Mouse (Mus musculus): ENCODE data around the gene Olfr148.

The Olfr148 gene

DNA sequence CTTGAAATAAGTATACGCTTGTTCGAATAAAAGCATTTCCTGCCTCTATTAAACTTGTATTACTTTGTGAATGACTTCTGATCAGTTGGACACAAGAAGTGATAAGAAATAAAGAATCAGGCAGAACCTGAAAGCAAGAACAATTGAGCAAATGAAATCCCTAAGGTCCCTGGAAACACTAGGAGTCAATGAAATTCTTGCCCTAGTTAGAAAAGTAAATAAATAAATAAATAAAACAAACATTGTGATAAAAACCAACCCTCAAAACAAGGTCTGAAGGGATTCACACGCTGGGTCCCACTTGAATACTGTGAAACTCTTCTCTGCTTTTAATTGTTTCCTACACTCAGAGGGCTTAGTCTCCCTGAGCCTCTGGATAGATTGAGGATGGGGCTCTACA is at the start of gene Olfr148:
Olfr148 (plus strand) TSS at position 301 of the 400 bp plus-strand sequence.
- no peak for DNase-seq

DNA sequence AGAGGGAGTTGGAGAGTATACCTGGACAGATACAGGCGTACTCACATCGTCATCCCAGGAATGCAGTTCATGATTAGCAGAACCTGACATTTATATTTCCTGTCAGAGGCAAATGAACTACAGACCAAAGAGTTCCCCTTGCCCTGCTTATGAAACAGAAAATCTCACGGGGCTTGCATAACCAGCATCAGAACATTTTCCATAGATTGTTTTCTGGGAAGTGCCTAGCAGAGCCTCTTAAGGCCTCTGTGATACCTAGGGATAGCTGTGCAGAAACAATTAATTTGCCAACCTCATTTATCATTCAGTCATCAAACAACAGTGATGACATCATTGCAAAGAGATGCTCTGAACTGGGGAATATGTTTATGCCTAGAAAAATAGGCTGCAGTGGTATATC is 35.0 kb upstream of the Olfr148 start, which contains the start of gene Olfr959:
Olfr959 (minus strand) TSS at position 101 of the 400 bp plus-strand sequence.
- DNase-seq, result no peak

DNA sequence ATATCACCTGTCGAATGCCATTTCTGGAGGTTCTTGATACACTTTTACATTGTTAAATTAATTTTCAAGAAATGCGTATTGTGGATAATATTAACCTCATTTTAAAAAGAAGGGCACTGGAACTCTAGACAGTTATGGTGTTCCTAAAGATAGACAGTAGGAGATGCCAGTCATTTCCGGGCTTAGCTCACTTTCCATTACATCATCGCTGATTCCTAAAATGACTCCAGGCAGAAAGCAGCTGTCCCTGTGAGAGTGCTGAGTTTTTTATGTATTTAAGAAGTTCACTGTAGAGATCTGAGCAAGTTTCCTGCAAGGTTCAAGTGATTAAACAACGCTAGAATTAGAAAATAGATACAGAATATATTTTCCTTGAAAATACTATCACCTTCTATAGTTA is 33.4 kb upstream of the Olfr148 start:
- DNase-seq, result no peak

DNA sequence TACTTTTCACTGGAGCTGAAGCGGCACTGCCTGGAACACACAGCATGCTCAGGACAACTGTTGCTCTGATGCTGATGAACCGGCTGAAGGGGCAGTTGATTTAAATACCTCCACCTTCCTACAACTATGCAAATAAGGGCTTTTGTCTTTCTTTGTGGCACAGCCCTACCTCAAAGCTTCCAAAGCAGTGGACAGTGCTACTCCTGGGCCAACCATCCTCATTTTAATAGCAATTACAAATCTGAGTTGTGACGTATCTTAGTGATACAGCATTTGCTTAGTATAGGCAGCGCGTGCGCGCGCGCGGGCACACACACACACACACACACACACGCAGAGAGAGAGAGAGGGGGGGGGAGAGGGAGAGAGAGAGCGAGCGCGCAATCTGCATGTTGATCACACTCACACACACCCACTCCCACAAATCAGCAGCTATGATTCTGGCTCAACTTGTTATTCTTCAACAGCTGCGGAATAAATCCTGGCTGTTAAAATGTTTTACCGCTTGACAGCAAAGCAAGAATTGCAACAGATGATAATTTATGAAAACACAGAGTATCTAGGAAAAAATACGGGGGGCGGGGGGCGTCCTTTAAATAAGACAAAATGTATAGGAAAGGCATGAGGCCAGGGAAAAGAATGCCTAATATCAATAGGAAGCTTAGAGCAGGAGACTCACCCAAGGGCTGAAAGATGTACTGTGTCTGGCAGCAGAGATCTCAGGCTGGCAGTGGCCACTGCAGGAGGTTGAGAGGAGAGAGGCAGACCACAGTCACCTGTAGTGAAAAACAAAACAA is 7.7 kb upstream of the Olfr148 start:
- no peak for DNase-seq

DNA sequence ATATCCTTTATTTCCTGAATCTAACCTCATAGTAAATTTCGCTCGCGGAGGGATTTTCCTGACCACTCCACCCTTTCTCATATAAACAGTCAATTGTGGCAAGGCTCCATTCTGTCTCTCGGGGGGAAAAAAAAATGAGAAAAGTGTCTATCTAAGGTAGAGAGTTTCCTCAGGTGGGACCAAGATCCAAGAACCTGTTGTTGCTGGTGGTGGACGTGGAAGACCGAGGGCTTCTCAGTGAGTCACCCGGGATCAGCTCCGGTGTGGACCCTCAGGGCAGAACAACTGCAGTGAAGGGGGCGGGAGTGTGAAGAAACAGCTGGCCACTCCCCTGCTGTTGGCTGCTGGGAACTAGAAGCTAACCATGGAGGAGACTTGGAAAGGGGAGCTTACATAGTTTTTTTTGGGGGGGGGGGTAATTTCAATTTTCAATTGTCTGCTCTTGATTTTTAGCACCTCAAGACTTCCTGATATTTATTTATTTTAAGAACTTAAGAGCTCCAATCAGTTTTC is 7.1 kb upstream of the Olfr148 start:
- DNase-seq, result no peak

DNA sequence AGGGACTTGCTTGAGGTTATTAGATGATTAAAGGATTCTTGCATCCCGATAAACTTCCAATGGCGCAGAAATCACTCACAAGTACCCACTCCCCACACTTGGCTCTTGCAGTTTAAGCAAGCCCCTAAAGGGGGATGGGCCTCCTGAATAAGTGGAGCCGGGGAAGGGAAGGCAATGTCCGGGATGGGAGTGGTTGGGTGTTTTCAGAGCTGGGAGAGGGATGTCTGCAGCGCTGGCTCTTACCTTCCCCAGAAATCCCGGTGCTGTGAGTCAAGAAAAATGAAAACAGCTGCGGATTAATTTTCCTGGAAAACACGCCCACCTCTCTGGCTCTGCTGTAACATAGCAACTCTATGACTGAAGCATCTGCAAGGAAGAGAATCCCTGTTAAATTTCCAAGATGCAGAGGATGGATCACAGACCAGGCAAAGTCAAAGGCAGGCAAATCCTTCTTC is 6.4 kb upstream of the Olfr148 start, which contains the start of gene AW551984:
AW551984 (minus strand) TSS at position 405 of the 455 bp plus-strand sequence.
- DNase-seq, result no peak

DNA sequence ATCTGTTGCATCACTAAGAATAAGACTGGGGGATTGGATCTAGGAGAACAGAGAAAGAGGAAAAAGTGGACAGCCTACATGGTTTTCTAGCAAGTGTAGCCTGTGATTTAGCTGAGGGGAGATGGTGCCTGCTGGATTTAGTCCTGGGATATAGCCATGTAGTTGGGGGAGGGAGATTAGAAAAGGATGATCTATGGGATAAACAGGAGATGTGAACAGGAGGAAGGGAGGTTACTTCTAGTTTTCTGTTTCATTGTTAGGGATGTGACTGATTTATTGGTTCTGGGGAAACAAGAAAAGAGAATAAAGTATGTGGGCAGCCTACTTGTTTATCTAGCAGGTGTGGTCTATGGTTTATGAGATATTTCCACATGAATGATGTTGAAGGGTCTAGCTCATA is 2.0 kb upstream of the Olfr148 start:
- DNase-seq, result no peak

DNA sequence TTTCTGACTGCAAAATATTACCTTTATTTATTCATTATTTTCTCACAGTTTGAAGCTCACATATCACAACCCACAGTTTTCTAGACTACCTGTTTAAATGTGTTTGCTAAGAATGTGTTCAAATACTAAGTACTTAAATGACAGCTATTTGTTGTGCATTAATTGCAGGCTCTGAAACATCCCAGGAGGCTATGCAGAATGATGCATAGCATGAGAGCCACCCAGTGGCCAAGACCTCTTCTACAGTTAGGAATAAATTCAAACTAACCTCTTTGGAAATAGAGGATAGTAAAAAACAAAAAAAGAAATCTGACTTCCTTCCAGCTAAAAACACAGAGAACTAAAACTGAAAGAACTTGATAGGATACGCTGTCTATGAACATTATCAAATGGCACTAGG is 1.5 kb downstream of the Olfr148 start:
- DNase-seq, result no peak

DNA sequence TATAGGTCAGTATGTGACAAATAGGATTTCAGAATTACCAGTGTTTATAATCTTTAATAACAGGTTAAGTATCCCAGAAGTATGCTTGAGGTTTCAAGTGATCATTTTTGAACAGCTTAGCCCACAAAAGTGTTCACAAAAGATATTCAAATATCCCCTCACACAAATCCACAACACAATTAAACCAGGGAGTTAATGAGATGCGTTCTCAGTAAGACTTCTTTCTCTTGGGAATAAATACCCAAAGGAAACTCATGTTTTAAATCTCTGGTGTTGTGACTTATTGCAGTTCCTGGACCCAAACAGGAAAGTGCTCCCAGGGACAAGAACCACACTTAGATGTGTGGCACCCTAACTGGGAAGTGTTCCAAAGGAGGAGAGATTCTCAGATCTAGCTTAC is 10.6 kb downstream of the Olfr148 start, which contains the start of gene Olfr960:
Olfr960 (plus strand) TSS at position 301 of the 400 bp plus-strand sequence.
- no peak for DNase-seq

DNA sequence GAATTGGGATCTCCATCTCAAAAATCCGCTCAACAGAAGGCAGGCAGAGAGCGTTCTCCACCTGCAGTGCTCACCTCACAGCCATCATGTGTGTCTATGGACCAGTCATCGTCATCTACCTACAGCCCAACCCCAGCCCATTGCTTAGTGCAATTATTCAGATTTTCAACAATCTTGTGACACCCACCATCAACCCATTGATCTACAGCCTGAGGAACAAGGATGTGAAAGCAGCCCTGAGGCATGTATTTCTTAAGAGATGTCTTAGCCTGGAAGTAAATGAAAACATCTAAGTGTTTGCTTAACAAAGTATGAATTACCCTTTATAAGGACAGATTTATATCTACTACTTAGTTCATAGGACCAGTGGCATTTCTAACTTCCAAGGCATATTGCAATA is 13.3 kb downstream of the Olfr148 start:
- DNase-seq, result no peak

DNA sequence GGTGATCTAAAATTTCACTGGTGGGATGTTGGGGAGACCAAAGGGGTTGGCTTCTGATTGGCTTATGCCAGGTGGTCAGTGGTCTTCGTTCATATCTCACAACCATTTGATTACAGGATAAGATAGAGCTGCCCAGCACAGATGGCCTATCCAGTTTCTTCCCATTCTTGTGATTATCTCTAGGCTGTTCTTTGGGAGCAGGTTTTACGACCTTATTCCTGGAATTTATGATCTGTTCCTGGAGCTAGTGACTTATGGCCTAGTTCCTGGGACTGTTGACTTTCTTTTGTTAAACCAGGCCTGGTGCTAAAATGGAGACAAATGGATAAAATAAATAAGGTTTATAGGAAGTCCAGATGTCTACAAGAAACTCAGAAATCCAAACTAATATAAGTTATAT is 14.3 kb downstream of the Olfr148 start:
- no peak for DNase-seq

DNA sequence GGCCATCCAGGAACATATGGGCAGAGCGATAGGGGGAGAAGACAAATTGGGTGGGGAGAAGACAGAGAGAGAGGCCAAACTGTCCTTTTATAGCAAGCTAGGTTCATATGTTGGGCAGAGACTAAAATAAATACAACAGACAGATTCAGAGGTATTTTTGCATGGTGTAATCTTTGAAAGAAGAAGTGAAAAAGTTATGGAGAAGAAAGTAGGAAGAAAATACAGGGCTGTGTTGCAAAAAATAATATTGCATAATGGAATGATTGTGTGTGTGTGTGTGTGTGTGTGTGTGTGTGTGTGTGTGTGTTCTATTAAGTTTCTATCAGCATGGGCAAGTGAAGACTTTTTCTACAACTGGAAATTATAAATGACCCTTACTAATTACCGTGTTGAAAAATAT is 18.6 kb downstream of the Olfr148 start:
- DNase-seq, result no peak

DNA sequence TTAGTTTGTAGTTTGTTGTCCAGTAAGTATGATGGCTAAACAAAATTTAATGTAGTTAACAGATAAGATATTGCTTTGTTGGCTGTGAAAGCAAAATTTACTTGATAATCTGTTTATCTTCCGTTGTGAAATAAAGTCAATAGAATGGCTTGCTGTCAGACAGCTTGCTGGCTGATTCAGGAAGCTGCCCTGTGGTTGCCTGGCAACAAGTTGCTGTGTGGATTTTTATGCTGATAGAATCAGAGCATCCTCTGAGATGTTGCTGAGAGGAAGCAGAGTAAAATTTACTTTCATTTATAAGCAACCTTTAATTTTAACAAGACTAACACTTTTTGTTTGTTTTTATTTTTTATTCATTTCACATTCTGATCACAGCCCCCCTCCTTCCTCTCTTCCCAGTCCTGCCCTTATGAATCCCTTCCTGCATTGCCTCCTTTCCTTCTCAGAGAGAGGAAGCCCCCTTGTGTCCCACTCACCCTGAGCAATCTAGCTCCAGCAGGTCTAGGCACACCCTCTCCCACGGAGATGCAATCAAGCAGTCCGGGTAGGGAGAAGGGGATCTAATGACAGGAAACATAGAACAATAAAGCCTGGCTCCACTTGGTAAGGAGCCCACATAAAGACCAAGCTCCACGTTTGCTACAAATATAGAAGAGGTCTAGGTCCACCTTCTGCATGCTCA is 23.6 kb downstream of the Olfr148 start:
- no peak for DNase-seq

DNA sequence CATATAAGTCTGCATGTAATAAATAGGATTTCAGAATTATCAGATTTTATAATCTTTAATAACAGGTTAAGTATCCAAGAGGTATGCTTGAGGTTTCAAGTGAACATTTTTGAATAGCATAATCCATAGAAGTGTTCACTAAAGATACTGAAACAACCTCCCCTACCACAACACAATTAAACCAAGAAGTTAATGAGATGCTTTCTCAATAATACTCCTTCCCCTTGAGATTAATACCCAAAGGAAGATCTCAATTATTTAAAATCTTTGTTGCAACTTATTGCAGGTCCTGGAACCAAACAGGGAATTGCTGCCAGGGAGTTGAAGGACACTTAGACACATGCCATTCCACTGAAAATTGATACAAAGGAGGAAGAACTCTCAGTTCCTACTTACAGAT is 34.3 kb downstream of the Olfr148 start, which contains the start of gene Olfr961:
Olfr961 (plus strand) TSS at position 301 of the 400 bp plus-strand sequence.
- no peak for DNase-seq

DNA sequence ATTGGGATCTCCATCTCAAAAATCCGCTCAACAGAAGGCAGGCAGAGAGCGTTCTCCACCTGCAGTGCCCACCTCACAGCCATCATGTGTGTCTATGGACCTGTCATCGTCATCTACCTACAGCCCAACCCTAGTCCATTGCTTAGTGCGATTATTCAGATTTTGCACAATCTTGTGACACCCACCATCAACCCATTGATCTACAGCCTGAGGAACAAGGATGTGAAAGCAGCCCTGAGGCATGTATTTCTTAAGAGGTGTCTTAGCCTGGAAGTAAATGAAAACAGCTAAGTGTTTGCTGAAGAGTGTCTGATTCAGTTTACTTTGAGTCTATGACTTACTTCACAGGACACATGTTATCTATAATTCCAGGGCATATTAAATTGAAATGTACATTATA is 36.9 kb downstream of the Olfr148 start:
- no peak for DNase-seq

DNA sequence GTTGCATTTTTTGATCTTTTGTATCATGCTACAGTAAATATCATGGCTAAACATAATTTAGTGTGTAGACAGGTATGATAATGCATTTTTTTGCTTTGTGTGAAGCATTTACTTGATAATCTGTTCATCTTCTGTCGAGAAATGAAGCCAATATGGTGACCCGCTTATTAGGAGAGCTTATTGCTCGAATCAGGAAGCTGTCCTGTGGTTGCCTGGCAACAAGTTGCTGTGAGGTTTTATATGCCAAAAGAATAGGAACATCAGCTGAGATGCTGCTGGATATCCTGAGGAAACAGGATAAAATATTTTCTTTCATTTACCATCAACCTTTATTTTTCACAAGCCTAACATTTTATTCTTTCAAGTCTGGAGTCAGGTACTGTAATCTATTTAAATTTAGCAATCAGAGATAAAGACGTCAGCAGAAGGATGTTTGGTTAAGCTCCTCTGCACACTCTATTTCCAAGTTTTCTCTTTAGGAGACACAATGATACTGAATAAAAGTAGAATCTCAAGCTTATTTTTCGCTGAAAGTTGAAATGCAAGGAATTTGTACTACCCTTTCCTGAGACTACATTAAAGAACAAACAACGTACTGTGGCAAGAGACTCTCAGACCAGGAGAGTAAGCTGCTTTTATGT is 44.4 kb downstream of the Olfr148 start:
- DNase-seq, result no peak
